Mouse (Mus musculus): Measurements from ENCODE around the gene Zfp428.
A peak's percentile ranks its signal among the peaks of the same experiment; 100 is the strongest.
"Not testable (repeated sequence)": the region's sequence is repeated elsewhere in the genome, so short reads cannot be mapped to it uniquely, and the experiment has no call there.

Zfp428 gene

GRCm38 (mm10) chr7:24481474-24482207, 25.2 kb upstream of the Zfp428 start, which contains the start of gene Cadm4:
Gene Cadm4 (plus strand): TSS chr7:24482023.
- DNase-seq, result peak; percentile 91

GRCm38 (mm10) chr7:24482208-24483020, 24.4 kb upstream of the Zfp428 start:
- DNase-seq, result no peak

DNA sequence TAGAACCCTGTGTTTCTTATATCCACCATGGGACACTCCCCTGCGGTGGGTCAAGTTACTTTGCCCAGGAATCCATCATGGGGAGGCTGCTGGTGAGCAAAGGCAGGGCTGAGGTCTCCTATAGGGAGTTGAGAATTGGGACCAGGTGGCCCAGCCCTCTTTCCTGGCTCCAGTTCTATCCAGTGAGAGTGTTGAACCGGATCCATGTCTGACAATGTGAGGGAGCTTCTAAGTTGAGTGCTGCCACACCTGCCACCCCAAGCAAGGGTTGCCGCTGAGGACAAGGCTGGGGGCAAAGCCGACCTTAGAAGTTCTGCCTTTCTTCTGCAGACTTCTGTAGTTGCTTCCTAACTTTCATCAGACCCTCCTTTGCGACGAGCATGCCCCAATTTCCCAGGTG, 23.5 kb upstream of the Zfp428 start:
- DNase-seq, result not testable (repeated sequence)

DNA sequence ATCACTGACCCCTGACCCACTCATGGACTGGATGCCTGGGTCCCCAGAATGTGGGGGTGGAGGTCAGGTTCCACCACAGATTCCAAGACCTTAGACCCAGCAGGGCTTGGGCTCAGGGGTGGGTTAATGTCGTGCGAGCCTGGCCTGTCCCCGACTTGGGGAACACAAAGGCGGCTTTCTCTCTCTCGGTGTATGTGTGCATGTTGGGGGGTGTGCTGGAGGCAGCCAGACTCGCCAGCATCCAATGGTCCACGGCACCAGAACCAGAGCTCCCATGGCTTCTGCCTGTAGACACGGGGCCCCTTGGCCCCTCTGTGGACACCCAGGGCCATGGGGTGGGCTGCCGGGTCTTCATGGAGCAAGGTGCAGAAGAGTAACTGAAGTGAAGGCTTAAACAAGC, 21.3 kb upstream of the Zfp428 start:
- no peak for DNase-seq

DNA sequence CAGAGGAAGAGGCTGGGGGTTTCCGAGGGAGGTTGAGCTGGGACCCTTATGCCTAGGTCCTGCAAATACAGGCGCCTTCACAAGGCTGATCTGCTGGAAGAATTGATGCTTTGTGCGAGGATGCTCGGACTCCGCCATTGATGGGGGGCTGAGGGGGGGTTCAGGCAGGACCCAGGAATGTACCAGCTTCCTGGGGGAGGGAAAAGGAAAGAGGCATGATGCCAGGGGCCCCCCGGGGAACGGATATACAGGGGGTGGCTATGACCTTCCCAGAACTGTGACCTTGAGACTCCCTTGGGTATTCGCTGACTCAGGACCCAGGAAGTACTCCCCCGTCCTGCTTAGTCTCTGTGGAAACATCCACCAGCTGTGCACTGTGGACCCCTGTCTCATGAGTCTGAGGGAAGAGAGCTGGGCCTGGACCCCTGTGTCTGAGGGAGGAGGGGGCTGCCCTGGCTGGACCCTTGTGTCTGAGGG, 20.1 kb upstream of the Zfp428 start:
- DNase-seq, result no peak

DNA sequence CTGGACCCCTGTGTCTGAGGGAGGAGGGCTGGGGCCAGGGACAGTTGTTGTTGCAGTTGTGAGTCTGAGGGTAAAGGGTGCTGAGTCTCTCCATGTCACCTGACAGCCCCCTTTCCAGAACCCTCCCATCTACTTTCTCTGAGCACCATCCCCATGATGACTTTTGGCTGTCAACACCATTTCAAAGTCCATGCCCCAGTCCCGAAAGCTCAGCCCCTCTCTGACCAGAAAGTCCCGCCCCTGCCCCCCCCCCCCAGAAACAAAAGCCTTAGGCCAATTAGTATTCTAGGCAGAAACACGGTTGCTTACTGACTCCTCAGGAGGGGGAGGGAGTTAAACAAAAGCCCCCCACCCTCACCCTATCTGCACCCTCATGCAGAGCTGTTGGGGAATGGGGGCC, 19.4 kb upstream of the Zfp428 start:
- no peak for DNase-seq

DNA sequence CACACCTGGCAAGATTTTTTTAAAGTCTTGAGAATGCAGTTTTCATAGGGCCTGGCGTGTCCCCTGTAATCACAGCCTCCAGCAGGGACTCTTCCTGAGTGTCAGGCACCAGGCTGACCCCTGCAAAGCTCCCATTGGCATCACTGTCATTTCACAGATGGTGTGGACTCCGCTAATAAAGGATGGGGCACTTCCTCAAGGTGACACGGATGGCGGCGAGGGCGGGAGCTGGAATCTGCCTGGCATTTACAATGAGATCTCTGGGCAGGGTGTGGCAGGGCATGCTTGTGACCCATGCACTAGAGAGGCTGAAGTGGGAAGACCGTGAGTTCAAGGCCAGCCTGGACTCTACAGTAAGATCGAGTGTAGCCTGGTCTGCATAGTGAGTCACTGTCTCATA, 18.5 kb upstream of the Zfp428 start:
- no peak for DNase-seq

DNA sequence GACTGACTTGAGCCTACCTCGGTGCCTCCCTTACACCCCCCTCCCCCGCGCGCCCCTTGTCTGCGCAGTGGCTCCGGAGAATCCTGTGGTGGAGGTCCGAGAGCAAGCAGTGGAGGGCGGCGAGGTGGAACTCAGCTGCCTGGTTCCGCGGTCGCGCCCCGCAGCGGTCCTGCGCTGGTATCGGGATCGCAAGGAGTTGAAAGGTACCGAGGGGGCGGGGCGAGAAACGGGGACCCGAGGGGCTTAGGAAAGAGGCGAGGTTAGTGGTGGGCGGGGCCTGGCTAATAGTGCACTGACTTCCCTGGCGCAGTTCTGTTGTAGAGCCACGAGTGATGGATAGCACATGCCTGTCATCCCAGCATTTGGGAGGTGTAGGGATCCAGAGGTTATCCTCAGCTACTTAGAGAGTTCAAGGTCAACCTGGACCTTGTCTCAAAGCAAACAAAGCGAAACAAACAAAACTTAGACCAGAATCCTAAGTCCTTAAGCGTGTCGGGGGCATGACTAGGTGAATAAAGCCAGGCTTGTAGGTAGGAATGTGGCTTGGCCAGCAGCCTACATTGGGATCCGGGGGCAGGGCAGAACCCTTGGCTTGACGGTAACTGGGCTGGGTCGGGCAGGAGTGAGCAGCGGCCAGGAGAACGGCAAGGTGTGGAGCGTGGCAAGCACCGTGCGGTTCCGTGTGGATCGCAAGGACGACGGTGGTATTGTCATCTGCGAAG, 6.8 kb upstream of the Zfp428 start:
- no peak for DNase-seq

DNA sequence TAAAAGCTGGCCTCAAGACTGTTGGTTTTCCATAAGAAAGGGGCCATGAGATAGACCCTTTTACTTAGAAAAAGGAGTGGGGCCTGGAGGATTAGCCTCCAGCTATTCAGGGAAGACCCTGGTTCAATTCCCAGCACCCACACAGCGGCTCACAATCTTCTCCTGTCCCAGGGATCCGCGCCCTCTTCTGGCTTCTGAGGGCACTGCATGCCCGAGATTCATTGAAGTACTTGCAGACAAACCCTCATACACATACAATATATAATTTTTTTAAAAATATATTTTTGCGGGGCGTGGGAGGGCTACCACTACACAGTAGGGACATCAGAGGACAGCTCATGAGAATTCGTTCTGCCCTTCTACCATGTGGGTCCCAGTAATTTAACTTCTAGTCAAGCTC, 5.9 kb upstream of the Zfp428 start:
- peak; percentile 66 for DNase-seq

DNA sequence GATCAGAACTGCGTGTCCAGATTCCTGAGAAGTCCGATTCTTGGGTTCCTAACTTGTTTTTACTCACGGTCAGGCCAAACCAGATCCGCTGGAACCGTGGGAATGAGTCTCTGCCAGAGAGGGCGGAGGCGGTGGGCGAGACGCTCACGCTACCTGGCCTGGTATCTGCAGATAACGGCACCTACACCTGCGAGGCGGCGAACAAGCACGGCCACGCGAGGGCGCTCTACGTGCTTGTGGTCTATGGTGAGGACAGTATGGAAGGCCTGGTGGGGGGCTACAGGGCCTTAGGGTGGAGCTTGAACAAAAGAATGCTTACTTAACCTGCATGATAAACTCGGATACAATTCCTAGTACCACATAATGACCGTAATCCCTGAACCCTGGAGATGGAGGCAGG, 5.3 kb upstream of the Zfp428 start:
- no peak for DNase-seq

DNA sequence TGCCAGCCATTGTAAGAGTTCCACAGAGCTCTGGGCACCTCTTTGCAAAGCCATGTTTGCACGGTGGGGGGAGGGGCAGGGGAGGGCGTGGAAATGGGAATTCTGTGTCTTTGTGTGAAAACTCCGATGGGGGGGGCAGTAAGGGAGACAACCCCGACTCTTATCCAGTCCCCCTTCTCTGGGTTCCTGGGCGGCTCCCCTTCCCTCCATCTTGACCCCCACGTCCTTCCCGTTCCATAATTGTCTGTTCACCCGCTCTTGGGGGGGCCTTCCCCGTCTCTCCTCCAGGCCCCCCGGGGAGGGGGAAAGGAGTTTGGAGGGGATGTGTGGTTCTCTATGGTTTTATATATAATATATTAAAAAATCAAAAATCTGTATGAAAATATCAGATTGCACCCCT, 2.8 kb upstream of the Zfp428 start:
- no peak for DNase-seq

- no peak for DNase-seq
These were observed 1.9 kb upstream of the Zfp428 start for GRCm38 (mm10) chr7:24504868-24505267.

GRCm38 (mm10) chr7:24505447-24506064, 1.2 kb upstream of the Zfp428 start:
- no peak for DNase-seq

DNA sequence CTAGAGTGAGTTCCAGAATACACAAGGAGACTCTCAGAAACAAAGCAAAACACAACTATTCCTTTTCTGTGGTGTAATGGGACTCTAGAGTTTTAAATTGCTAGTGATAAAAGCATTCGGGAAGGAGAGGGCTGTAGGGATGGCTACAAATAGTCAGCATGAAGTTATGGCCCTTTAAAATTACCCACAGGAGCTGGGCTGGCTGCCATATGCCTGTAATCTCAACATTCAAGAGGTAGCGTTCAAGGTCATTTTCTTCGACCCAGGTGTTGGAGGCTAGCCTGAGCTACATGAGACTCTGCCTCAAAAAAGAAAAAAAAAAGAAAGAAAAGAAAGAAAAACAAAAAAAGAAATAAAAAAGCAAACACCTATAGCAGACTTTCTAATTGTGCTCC, 744 bp upstream of the Zfp428 start:
- DNase-seq, result no peak

GRCm38 (mm10) chr7:24506476-24506837, 349 bp upstream of the Zfp428 start:
- DNase-seq, result no peak

- no peak for DNase-seq
These were observed 914 bp downstream of the Zfp428 start for GRCm38 (mm10) chr7:24507726-24508114.

GRCm38 (mm10) chr7:24512355-24512754, 5.5 kb downstream of the Zfp428 start, which contains the start of gene AC161166.1:
Gene AC161166.1 (minus strand): TSS chr7:24512455.
- no peak for DNase-seq

DNA sequence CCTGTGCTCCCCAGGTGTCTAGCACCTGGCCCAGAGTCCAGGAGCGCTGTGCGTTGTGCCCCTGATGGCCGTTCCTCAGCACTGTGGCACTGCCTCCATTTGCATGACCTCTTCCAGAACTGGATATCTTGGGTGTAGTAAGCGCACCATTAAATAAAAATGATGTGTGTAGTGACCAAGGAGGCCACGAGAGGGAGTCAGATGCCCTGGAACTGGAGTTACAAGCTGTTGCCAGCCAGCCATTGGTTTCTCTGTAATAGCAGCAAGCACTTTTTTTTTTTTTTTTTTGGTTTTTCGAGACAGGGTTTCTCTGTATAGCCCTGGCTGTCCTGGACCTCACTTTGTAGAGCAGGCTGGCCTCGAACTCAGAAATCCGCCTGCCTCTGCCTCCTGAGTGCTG, 9.5 kb downstream of the Zfp428 start:
- DNase-seq, result peak; percentile 58

DNA sequence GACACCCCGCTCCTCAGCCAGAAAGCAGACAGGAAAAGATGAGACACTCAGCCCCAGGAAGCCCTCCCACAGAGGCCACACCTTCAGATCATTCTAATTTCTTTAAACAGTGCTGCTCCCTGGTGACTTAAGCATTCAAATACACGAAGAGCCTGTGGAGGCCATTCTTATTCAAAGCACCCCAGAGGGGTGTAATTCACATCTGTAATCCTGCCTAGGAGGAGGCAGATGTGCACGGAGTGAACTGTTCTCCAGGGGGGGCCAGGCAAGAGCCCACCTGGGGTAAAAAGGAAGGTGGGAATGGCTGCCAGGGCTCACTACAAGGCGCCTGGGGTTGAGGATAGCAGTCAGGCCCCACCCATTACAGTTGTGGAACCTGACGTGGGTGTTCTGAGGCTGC, 10.3 kb downstream of the Zfp428 start:
- no peak for DNase-seq

DNA sequence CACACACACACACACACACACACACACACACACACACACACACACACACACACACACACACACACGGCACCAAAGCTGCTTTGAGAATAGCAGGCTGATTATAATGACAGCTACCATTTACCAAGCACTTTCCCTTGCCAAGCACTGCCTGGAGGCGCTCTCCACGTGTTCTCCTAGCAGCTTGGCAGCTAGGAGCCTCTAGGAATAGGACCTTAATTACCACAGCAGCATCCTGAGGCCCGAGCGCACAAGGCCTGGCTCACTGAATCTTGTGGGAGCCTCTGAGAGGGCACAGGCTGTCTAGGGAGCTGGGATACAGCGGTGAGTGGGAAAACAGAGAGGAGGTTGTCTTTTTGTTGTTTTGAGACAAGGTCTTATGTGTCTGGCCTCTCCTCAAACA, 10.8 kb downstream of the Zfp428 start:
- DNase-seq, result peak; percentile 52

DNA sequence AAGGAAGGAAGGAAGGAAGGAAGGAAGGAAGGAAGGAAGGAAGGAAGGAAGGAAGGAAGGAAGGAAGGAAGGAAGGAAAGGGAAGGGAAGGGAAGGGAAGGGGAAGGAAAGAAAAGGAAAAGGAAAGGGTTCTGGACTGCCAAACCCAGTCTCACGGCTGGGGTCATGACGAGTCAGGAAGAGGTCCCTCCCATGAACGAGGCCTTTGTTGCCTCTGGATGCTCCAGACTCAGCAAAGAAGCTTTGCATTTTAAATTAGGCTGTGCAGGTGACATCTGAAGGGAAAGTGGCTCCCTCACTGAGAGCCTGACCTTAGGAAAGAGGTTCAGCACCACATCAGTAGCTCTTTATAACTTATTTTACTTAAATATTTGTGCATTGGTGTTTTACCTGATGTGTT, 12.3 kb downstream of the Zfp428 start:
- DNase-seq, result no peak

DNA sequence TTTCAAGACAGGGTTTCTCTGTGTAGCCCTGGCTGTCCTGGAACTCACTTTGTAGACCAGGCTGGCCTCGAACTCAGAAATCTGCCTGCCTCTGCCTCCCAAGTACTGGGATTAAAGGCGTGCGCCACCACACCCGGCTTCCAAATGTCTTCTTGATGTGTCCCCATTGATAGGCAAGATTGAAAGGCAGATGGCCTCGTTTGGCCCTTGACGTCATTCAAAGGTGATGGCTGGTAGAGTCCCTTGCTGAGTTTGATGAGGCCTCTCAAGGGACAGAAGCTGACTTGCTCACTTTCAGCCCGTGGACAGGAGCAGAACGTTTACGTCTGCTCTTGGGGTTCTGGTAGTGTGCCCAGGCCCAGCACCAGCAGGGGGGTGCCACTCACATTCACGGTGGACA, 13.2 kb downstream of the Zfp428 start:
- not testable (repeated sequence) for DNase-seq

DNA sequence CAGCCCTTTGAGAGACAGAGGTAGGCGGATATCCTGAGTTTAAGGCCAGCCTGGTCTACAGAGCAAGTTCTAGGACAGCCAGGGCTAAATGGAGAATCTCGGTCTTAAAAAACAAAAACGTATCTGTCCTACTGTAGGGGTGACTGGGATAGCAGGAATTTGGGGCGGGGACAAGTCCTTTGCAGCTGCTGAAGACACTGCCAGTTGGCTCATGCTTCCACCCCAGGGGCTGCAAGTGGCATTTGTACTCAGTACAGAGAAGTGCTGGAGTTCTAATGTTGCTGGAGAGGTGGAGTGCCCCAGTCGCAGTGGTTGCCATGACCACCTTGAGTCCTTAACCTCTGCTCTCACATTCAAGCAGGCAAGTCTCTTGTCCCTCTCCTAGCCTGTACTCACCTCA, 16.0 kb downstream of the Zfp428 start:
- no peak for DNase-seq

All from right cerebral cortex, postnatal 14 days (tissue).